Comparison of ENCODE assay signal across 27 mouse cellular contexts in genomic region chr1:70479864-70480263, GRCm38 (mm10).
"Had no signal": no experiment of that assay in that cellular context is flagged by ENCODE, and none has a peak within 500 bp of the region (broad histone marks: within the 10 kb centered on the region; RNA-seq: fewer than 3 reads in every experiment).

No protein-coding gene starts in this region.

- H3K27ac ChIP-seq: heart, adult 2 months; heart, embryonic 13.5 days; heart, embryonic 15.5 days; hindbrain, embryonic 13.5 days; hindbrain, embryonic 15.5 days; hindbrain, postnatal 0 days; kidney, embryonic 15.5 days; kidney, postnatal 0 days; limb, embryonic 13.5 days; limb, embryonic 15.5 days; liver, embryonic 12.5 days; liver, embryonic 14.5 days had no signal

- H3K9ac ChIP-seq: heart, embryonic 13.5 days; heart, embryonic 15.5 days; hindbrain, embryonic 13.5 days; hindbrain, embryonic 15.5 days; kidney, embryonic 15.5 days; limb, embryonic 13.5 days; limb, embryonic 15.5 days; liver, embryonic 12.5 days; liver, embryonic 14.5 days had no signal

- H3K9me3 ChIP-seq: heart, embryonic 13.5 days; heart, embryonic 15.5 days; hindbrain, embryonic 13.5 days; hindbrain, embryonic 15.5 days; kidney, embryonic 15.5 days; limb, embryonic 13.5 days; limb, embryonic 15.5 days; liver, embryonic 12.5 days had no signal

- H3K4me2 ChIP-seq: heart, embryonic 11.5 days; heart, embryonic 13.5 days; heart, embryonic 15.5 days; hindbrain, embryonic 13.5 days; hindbrain, embryonic 15.5 days; kidney, embryonic 15.5 days; limb, embryonic 13.5 days; limb, embryonic 15.5 days; liver, embryonic 12.5 days had no signal

- DNase-seq: gastrocnemius, postnatal 14 days; gastrocnemius, postnatal 36 days; heart, adult 11 months; heart, adult 2 months; heart, postnatal 14 days; heart, postnatal 36 days; kidney, adult 11 months; kidney, adult 2 months; kidney, adult 9 months; kidney, postnatal 14 days; kidney, postnatal 36 days; layer of hippocampus, adult 9-11 months; layer of hippocampus, postnatal 36 days; left cerebral cortex, postnatal 4 days had no signal

- H3K4me3 ChIP-seq: heart, adult 2 months; heart, embryonic 13.5 days; heart, embryonic 15.5 days; hindbrain, embryonic 13.5 days; hindbrain, embryonic 15.5 days; kidney, embryonic 15.5 days; limb, embryonic 13.5 days; limb, embryonic 15.5 days; liver, embryonic 12.5 days had no signal

- ATAC-seq: hindbrain, postnatal 0 days; intestine, embryonic 16.5 days; liver, embryonic 12.5 days had no signal

- H3K27me3 ChIP-seq: heart, embryonic 13.5 days; heart, embryonic 15.5 days; hindbrain, embryonic 13.5 days; hindbrain, embryonic 15.5 days; kidney, embryonic 15.5 days; limb, embryonic 13.5 days; limb, embryonic 15.5 days; liver, embryonic 12.5 days had no signal

- H3K36me3 ChIP-seq: heart, embryonic 13.5 days; heart, embryonic 15.5 days; hindbrain, embryonic 13.5 days; hindbrain, embryonic 15.5 days; kidney, embryonic 15.5 days; limb, embryonic 13.5 days; limb, embryonic 15.5 days; liver, embryonic 12.5 days had no signal

- H3K4me1 ChIP-seq: heart, embryonic 13.5 days; heart, embryonic 15.5 days; hindbrain, embryonic 13.5 days; hindbrain, embryonic 15.5 days; kidney, embryonic 15.5 days; limb, embryonic 13.5 days; limb, embryonic 15.5 days; liver, embryonic 12.5 days had no signal
